Mouse (Mus musculus) intestine, embryonic 14.5 days (tissue): ENCODE data around the gene Suox. TPM values are rescaled to one million over a fixed set of nuclear protein-coding genes. Genes with fewer than 3 reads are reported as not detected.
A peak's percentile ranks its signal among the peaks of the same experiment; 100 is the strongest.

Experiments used
- ATAC-seq: fragments of 200-750 bp; cut with Nextera tagmentation; replicated peaks from 2 replicates; pipeline ENCODE4 v1.8.0; 2017; ENCODE audit warnings: low read depth, moderate number of reproducible peaks, moderate TSS enrichment, moderate library complexity; ENCODE audit not compliant: low FRiP score, low TSS enrichment
- DNase-seq: peaks from one replicate; pipeline ENCODE4 v3.0.0-alpha.2; 2018; ENCODE audit warnings: low spot score
- H3K27ac ChIP-seq: fragments of 300-500 bp; sonication (generic); 2 replicates; pipeline ENCODE4 v1.5.1; 2014; ENCODE audit warnings: low read depth, mild to moderate bottlenecking, control low read depth
- H3K27me3 ChIP-seq: fragments of 300-500 bp; sonication (generic); replicated peaks from 2 replicates; pipeline ENCODE4 v1.6.1; 2014; ENCODE audit warnings: low read length, control low read depth; ENCODE audit not compliant: control insufficient read depth, insufficient read depth
- H3K36me3 ChIP-seq: fragments of 300-500 bp; sonication (generic); 2 replicates; pipeline ENCODE4 v1.6.1; 2014; ENCODE audit warnings: low read length, control low read depth; ENCODE audit not compliant: control insufficient read depth, insufficient read depth
- H3K4me1 ChIP-seq: fragments of 300-500 bp; sonication (generic); replicated peaks from 2 replicates; pipeline ENCODE4 v1.6.1; 2014; ENCODE audit warnings: low read length, control low read depth, mixed read lengths; ENCODE audit not compliant: control insufficient read depth, insufficient read depth
- H3K4me2 ChIP-seq: fragments of 300-500 bp; sonication (generic); 2 replicates; pipeline ENCODE4 v1.6.1; 2014; ENCODE audit warnings: low read length
- H3K4me3 ChIP-seq: fragments of 300-500 bp; sonication (generic); 2 replicates; pipeline ENCODE4 v1.5.1; 2014; ENCODE audit warnings: low read depth, low read length, control low read depth, mixed read lengths
- H3K9ac ChIP-seq: fragments of 300-500 bp; sonication (generic); 2 replicates; pipeline ENCODE4 v1.6.1; 2014; ENCODE audit warnings: mild to moderate bottlenecking, low read length
- H3K9me3 ChIP-seq: fragments of 300-500 bp; sonication (generic); 2 replicates; pipeline ENCODE4 v1.6.1; 2016; ENCODE audit warnings: low read length, control low read depth; ENCODE audit not compliant: control insufficient read depth
- WGBS: fragments of 180-500 bp; shearing (Covaris S2); extraction: QIAGEN DNeasy Blood & Tissue Kit; methylation state at CpG from one replicate; pipeline ENCODE4 v1.1.7; 2014; 5-methylcytosine and 5-hydroxymethylcytosine counted together
- polyA plus RNA-seq: library from polyadenylated mRNA; unstranded; fragments of >200 nt; fragmentation: Nextera tagmentation; extraction: Ambion mirVana; gene quantifications from 2 replicates; pipeline ENCODE4 v1.2.1, GENCODE M21; 2014

Suox gene
- polyA plus RNA-seq, 1 experiment from 2014 or later = 9.8 TPM

DNA sequence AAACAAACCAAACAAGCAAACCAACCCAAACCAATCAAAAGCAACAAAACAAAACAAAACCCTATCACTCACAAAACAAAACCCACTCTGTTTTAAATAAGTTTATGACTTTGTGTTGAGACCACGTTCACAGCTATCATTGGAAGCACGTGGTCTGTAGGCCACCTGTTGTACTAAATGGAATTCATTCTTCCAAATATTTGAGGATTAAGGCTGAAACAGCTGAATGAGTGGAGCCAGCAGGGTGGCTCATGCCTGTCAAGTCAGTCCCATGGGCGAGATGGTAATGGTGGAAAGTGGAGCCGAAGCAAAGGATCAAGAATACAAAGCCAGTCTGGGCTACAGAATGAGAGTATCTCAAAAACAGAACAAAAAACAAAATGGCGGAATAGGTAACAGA lies 26.8 kb upstream of the Suox start:
- DNase-seq (no peak), ATAC-seq (no peak)
- H3K27ac ChIP-seq = no peak overlapping the region
- no peak overlapping the region for H3K4me3 ChIP-seq
- WGBS = 83% methylated on average over 5 of the region's 5 CpGs
- no peak overlapping the region for H3K4me2 ChIP-seq
- H3K4me1 ChIP-seq = peaks cover 18% of the 10 kb centered on the region
- peaks cover 53% of the 10 kb centered on the region for H3K36me3 ChIP-seq
- H3K9ac ChIP-seq = no peak overlapping the region
- no peaks in the 10 kb centered on the region for H3K27me3 ChIP-seq
- H3K9me3 ChIP-seq = no peaks in the 10 kb centered on the region

DNA sequence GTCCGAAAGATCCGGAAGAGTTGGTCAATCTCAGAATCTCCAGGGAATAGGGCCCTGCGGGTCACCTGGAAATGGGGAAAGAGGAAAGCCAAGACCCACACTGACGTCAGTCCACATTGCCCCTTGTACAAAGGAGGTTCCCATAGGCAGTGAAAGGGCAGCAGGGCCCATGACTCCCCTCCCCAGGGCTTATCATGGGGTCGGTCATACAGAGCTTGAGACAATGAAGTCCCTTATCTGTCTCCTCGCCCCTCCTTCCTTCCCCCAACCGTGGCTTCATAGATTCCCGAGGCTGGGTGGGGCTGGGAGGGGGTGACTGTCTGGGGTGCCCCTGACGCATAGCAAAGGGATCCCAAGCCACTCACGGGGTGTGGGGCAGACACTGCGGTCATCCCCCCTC lies 25.7 kb upstream of the Suox start:
- no peak overlapping the region for H3K27ac ChIP-seq
- H3K9ac ChIP-seq = no peak overlapping the region
- ATAC-seq (no peak), DNase-seq (no peak)
- H3K4me2 ChIP-seq = no peak overlapping the region
- no peaks in the 10 kb centered on the region for H3K9me3 ChIP-seq
- peaks cover 18% of the 10 kb centered on the region for H3K4me1 ChIP-seq
- WGBS = 73% methylated on average over 11 of the region's 11 CpGs
- H3K27me3 ChIP-seq = no peaks in the 10 kb centered on the region
- H3K4me3 ChIP-seq = no peak overlapping the region
- H3K36me3 ChIP-seq = peaks cover 53% of the 10 kb centered on the region

DNA sequence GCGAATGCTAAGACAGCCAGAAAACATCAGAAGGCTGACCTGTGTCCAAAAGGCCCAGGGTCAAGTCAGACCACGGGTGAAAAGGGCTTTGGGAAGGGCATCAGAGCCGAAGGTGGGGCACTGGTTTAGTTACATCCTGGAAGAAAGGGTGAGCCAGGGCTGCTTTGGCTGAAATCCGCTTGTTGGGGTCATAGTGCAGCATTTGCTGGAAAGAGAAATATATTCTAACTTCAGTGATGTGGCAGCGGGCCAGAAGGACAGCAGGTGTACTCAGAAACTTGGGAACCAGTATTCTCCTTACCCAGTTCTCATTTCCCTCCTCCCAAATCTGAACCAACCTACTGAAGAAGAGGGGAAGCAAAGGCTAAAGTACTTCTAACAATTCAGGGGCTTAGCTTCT lies 25.1 kb upstream of the Suox start:
- H3K27me3 ChIP-seq = no peaks in the 10 kb centered on the region
- WGBS = 86% methylated on average over 5 of the region's 5 CpGs
- ATAC-seq (no peak), DNase-seq (no peak)
- H3K4me2 ChIP-seq = no peak overlapping the region
- H3K27ac ChIP-seq = no peak overlapping the region
- H3K4me1 ChIP-seq = peaks cover 21% of the 10 kb centered on the region
- H3K4me3 ChIP-seq = no peak overlapping the region
- H3K36me3 ChIP-seq = peaks cover 53% of the 10 kb centered on the region
- H3K9me3 ChIP-seq = no peaks in the 10 kb centered on the region
- no peak overlapping the region for H3K9ac ChIP-seq

DNA sequence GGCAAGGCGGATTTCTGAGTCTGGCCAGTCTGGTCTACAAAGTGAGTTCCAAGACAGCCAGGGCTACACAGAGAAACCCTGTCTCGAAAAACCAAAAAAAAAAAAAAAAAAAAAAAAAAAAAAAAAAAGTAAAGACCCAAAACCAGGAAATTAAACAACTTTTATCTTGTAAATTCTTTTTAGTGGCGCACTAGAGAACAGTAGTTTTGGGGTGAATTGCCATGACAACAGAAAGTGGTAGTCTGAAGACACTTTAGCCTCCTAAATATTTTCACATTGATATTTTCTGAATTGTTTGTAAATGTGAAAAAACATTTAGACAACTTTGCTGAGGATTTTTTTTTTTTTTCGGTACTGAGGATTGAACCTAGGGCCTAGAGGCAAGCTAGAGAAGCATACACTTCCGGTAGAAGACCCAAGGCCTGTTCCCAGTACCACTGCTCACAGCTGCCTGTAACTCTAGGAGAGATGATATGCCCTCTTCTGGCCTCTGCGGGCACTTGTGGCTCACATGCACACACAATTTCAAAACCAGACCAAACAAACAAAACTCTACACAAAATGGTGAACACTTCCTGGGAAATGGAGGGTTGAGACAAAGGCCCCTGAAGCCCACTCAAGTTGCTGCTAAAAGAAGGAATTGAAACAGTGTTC lies 23.3 kb upstream of the Suox start:
- H3K36me3 ChIP-seq = peaks cover 53% of the 10 kb centered on the region
- no peak for ATAC-seq
- no peak for DNase-seq
- H3K4me3 ChIP-seq = no peak overlapping the region
- H3K27ac ChIP-seq = peak overlapping the region; percentile 59; the same call in 1 of the 2 replicates
- no peak overlapping the region for H3K9ac ChIP-seq
- WGBS = 86% methylated on average over 6 of the region's 6 CpGs
- peaks cover 9% of the 10 kb centered on the region for H3K4me1 ChIP-seq
- peak overlapping the region; percentile 60; the same call in 1 of the 2 replicates for H3K4me2 ChIP-seq
- H3K9me3 ChIP-seq = no peaks in the 10 kb centered on the region
- H3K27me3 ChIP-seq = no peaks in the 10 kb centered on the region

DNA sequence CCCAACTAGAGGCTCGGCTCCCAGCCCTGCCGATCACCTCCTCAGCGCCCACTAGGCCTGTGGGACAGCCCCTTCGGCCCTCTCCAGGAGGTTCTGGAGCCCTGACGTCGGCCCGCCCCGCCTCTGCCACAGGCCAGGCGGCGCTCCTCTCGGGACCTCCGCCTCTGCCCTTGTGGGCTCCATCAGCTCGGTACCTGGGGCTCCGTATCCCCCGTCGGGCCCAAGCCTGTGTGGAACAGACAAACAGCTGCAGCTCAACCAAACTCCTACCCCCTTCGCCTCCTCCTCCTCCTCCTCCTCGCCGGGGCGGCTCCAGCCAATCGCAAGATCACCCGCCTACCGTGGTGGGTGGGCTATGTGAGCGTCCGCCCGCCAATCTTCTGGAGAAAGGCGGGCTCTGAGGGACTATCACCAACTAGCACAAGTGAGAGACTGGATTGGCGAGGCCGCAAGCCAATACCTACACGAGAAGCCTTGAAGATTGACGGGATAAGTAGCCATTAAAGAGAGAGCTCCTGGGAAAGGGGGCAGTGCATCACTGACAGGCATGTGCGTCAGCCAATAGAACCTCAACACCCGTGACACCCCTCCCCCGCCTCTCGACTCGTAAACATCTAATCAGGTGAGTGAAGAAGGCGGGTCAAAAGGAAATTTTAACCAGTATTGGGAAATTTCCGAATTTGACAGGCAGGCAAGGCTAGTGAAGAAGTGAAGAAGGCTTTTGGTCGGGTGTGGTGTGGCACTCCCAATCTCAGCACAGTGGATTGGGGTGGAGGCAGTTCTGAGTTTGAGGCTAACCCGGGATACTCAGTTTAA lies 22.3 kb upstream of the Suox start, which contains the start of gene Rab5b:
Gene Rab5b, minus strand, starts transcription at position 273 of the 816 bp plus-strand sequence.
- Histone ChIP-seq H3K4me1 (peaks cover 9% of the 10 kb centered on the region), H3K27me3 (no peaks in the 10 kb centered on the region), H3K9ac (peak within 1 kb of the TSS; percentile 86), H3K27ac (peak within 1 kb of the TSS; percentile 97), H3K4me3 (peak within 1 kb of the TSS; percentile 90), H3K36me3 (peaks cover 43% of the 10 kb centered on the region), H3K9me3 (no peaks in the 10 kb centered on the region), H3K4me2 (peak within 1 kb of the TSS; percentile 79)
- DNase-seq = peak; percentile 98
- 1% methylated on average over 39 of the region's 40 CpGs for WGBS
- ATAC-seq = peak; percentile 98

DNA sequence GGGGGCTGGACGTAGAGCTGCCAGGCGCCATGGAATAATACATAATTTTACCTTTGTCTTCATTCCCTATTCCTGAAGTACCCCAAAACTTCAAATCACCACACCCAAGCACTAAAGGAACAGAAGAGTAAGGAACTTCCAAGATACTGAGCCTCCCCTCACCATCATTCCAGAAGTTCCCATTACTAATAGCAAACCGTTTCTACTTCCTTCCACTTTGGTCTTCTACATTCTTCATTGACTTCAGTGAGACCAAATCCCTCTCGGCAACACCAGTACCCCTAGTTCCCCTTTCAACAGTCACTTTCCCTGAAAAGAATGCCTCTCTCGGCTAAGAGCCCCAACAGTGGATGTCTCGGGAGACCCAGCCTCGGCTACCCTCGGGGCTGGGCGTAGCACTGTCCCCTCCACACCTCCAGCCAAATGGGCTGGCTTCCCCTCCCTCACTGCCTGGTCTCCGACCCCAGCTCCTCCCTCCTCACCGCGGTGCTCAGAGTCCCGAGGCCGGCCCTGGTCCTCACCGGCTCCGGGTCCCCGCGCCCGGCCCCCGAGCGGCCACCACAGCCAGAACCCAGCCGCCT lies 21.6 kb upstream of the Suox start:
- DNase-seq = no peak

DNA sequence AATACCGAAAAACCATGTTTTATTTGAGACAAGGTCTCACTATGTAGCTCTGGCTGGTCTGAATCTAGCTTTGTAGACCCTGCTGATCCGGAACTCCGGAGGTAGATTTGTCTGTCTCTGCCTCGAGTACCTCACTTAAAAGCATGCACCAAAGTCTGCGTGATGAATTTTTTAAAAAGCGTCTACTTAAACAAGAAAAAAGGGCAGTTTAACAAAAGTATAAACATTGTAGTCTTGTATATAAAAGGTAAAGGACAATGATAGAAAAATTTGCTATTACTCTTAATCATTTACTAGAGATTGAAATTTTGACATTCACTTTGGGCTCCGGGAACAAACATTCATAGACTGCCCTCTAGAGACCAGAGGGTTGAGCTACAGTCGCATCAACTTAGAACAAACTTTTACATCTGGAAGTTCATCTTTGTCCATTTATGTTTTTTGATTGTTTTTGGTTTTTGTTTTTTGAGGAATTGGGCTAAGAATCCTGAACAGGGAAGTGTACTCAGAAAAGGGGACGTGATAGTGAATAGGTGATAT lies 666 bp upstream of the Suox start:
- Histone ChIP-seq H3K4me1 (peaks cover 4% of the 10 kb centered on the region; the same call in 1 of the 2 replicates), H3K9ac (peak overlapping the region; percentile 31), H3K27ac (peak overlapping the region; percentile 57), H3K36me3 (peaks cover 11% of the 10 kb centered on the region), H3K27me3 (no peaks in the 10 kb centered on the region), H3K9me3 (no peaks in the 10 kb centered on the region), H3K4me2 (peak overlapping the region; percentile 87), H3K4me3 (peak overlapping the region; percentile 66)
- ATAC-seq = peak; percentile 7; the same call in 1 of the 2 replicates
- no peak for DNase-seq
- 2% methylated on average over 9 of the region's 9 CpGs for WGBS

More for the DNA sequence above, 21.6 kb upstream of the Suox start:
- 2% methylated on average over 22 of the region's 22 CpGs for WGBS
- Histone ChIP-seq H3K27me3 (no peaks in the 10 kb centered on the region), H3K36me3 (peaks cover 36% of the 10 kb centered on the region), H3K4me2 (peak overlapping the region; percentile 79), H3K27ac (peak overlapping the region; percentile 97), H3K4me1 (peaks cover 9% of the 10 kb centered on the region), H3K4me3 (peak overlapping the region; percentile 90), H3K9ac (peak overlapping the region; percentile 86), H3K9me3 (no peaks in the 10 kb centered on the region)
- no peak for ATAC-seq

DNA sequence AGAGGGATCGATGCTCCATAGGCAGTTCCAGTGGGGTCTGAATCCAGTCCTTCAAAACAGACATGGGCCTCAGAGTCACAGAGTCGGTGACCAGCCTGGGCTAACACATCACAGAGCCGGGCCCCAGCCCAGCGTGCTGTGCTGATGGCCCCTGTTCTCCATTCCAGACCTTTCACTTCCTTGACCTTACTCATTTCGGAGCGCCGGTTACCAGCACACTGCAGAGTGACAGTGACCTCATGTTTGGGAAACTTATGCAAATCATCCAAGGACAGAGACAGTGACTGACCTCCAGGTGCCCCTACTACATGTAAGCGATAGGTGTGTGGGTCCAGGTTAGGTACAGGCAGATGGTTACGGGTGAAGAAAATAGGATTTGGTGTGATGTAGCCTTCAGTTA lies 2.7 kb downstream of the Suox start:
- no peak overlapping the region for H3K27ac ChIP-seq
- H3K4me1 ChIP-seq = peaks cover 4% of the 10 kb centered on the region; the same call in 1 of the 2 replicates
- H3K36me3 ChIP-seq = peaks cover 6% of the 10 kb centered on the region; the same call in 1 of the 2 replicates
- no peaks in the 10 kb centered on the region for H3K9me3 ChIP-seq
- WGBS = 92% methylated on average over 9 of the region's 9 CpGs
- no peaks in the 10 kb centered on the region for H3K27me3 ChIP-seq
- H3K4me3 ChIP-seq = no peak overlapping the region
- H3K9ac ChIP-seq = no peak overlapping the region
- ATAC-seq (no peak), DNase-seq (no peak)
- no peak overlapping the region for H3K4me2 ChIP-seq
